Mouse (Mus musculus) heart, embryonic 16.5 days (tissue): ENCODE measurements around the gene Fbxl18. TPM values are rescaled to one million over a fixed set of nuclear protein-coding genes. Genes with fewer than 3 reads are reported as not detected.

Experiments
- ATAC-seq: fragments of 200-750 bp; cut with Nextera tagmentation; replicated peaks from 2 replicates; pipeline ENCODE4 v1.8.0; 2017; ENCODE audit warnings: moderate number of reproducible peaks; ENCODE audit not compliant: insufficient read depth, low FRiP score; ENCODE audit errors: extremely low read depth
- H3K27ac ChIP-seq: fragments of 300-500 bp; sonication (generic); 2 replicates; pipeline ENCODE4 v1.5.1; 2014; ENCODE audit warnings: mild to moderate bottlenecking, low read length, control low read depth, moderate library complexity
- H3K27me3 ChIP-seq: fragments of 300-500 bp; sonication (generic); 2 replicates; pipeline ENCODE4 v1.6.1; 2014; ENCODE audit warnings: low read length, mixed read lengths; ENCODE audit not compliant: control insufficient read depth, insufficient read depth
- H3K36me3 ChIP-seq: fragments of 300-500 bp; sonication (generic); 2 replicates; pipeline ENCODE4 v1.6.1; 2014; ENCODE audit not compliant: control insufficient read depth, insufficient read depth
- H3K4me1 ChIP-seq: fragments of 300-500 bp; sonication (generic); 2 replicates; pipeline ENCODE4 v1.6.1; 2014; ENCODE audit warnings: low read length, mixed read lengths; ENCODE audit not compliant: control insufficient read depth, insufficient read depth
- H3K4me2 ChIP-seq: fragments of 300-500 bp; sonication (generic); 2 replicates; pipeline ENCODE4 v1.6.1; 2014; ENCODE audit warnings: low read depth, mild to moderate bottlenecking, control low read depth, low read length
- H3K4me3 ChIP-seq: fragments of 300-500 bp; sonication (generic); 2 replicates; pipeline ENCODE4 v1.5.1; 2014; ENCODE audit warnings: mild to moderate bottlenecking, control low read depth, low read length
- H3K9ac ChIP-seq: fragments of 300-500 bp; sonication (generic); 2 replicates; pipeline ENCODE4 v1.6.1; 2014; ENCODE audit warnings: low read length, control low read depth
- H3K9me3 ChIP-seq: fragments of 300-500 bp; sonication (generic); replicated peaks from 2 replicates; pipeline ENCODE4 v1.6.1; 2016; ENCODE audit warnings: low read length; ENCODE audit not compliant: control insufficient read depth
- WGBS: fragments of 180-500 bp; shearing (Covaris S2); extraction: QIAGEN DNeasy Blood & Tissue Kit; methylation state at CpG from one replicate; pipeline ENCODE4 v1.1.7; 2014; 5-methylcytosine and 5-hydroxymethylcytosine counted together
- polyA plus RNA-seq: library from polyadenylated mRNA; unstranded; fragments of >200 nt; fragmentation: Nextera tagmentation; extraction: Ambion mirVana; gene quantifications from 2 replicates; pipeline ENCODE4 v1.2.1, GENCODE M21; 2015

The Fbxl18 gene
- polyA plus RNA-seq, 1 experiment from 2014 or later, result 7.5 TPM

DNA sequence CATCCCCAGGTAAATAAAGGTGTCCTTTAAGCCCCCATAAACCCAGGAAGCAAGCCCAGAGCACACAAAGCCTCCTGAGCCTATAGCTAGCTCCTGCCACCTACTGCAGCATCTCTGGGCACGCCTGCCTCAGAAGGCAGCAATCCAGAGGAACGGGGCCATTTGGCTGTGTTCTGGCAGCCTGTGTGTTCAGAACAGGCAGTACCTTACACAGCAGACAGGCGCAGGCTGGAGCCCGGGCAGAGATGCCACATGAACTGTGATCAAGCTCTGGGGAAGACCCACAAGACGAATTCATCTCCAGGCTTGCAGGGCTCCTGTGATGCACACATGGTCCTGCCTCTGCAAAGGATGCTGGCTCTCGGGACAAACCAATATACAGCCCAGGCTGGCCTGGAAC, 15.0 kb downstream of the Fbxl18 start:
- Histone ChIP-seq H3K4me2 (no peak overlapping the region), H3K9ac (no peak overlapping the region), H3K36me3 (peaks cover 12% of the 10 kb centered on the region), H3K27ac (no peak overlapping the region), H3K9me3 (no peaks in the 10 kb centered on the region), H3K27me3 (no peaks in the 10 kb centered on the region), H3K4me3 (no peak overlapping the region), H3K4me1 (peaks cover 14% of the 10 kb centered on the region)
- no peak for ATAC-seq
- 83% methylated on average over 6 of the region's 6 CpGs for WGBS

DNA sequence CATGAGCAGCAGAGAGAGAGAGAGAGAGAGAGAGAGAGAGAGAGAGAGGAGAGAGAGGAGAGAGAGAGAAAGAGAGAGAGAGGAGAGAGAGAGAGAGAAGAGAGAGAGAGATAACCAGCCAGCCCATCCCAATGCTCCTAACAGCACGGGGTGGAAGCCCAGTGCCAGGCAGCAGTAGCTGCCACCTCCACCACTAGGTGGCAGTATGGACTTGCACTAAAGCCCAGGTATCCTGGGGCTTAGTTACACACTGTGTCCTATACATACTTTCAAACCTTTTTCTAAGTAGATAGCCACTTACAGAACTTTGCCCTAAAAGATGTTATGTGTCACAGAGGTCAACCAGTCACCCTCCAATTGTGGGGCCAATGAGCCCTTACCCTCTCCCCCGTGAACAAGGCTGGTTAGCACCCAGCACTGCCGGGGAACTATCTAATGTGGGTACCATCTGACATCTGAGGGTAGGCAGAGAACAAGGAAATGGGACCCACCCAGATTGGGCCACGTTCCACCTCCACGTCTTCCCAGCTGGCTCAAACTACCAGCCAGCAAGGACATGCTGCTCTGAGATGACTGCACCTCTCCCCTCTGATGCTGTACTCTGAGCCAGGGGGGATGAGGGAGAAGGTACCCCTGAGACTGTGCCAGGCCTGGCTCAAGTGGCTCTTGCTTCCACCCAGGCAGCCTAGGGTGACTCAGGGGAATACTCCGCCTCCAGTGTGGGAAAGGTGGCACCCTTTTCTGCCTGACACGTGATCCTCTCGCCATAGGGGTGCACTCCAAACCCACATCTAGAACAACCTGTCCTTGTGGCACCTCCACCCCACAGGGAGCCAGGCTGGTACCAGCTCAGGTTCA, 15.7 kb downstream of the Fbxl18 start:
- H3K27ac ChIP-seq, result no peak overlapping the region
- no peak overlapping the region for H3K4me2 ChIP-seq
- 53% methylated on average over 8 of the region's 8 CpGs for WGBS
- H3K27me3 ChIP-seq, result no peaks in the 10 kb centered on the region
- peak; percentile 54; the same call in 1 of the 2 replicates for ATAC-seq
- H3K36me3 ChIP-seq, result peaks cover 8% of the 10 kb centered on the region; the same call in 1 of the 2 replicates
- no peak overlapping the region for H3K9ac ChIP-seq
- no peaks in the 10 kb centered on the region for H3K9me3 ChIP-seq
- H3K4me3 ChIP-seq, result no peak overlapping the region
- H3K4me1 ChIP-seq, result peaks cover 14% of the 10 kb centered on the region

DNA sequence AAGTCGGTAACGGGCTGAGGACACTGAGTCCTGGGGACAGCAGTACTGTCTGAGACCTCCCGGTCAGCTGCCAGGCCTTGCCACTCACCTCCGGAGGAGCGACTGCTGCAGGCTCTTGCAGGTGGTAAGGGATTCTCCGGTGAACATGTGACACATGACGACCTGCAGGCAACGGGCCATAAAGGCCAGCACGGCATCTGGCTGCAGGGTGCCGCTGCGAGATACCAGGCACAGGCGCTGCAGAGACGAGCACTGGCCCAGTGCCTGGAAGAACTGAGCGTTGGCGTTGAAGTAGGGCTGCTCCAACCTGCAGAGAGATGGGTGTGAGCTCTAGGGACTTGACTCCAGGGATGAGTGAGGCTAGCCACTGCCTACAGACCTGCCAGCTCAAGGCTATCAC, 16.7 kb downstream of the Fbxl18 start:
- Histone ChIP-seq H3K9ac (no peak overlapping the region), H3K4me1 (peaks cover 14% of the 10 kb centered on the region), H3K27me3 (no peaks in the 10 kb centered on the region), H3K36me3 (peaks cover 5% of the 10 kb centered on the region; the same call in 1 of the 2 replicates), H3K27ac (no peak overlapping the region), H3K4me3 (no peak overlapping the region), H3K9me3 (no peaks in the 10 kb centered on the region; the same call in 1 of the 2 replicates), H3K4me2 (no peak overlapping the region)
- WGBS, result 58% methylated on average over 15 of the region's 15 CpGs
- no peak for ATAC-seq

- H3K4me1 ChIP-seq, result peaks cover 14% of the 10 kb centered on the region
- WGBS, result 29% methylated on average over 11 of the region's 11 CpGs
- ATAC-seq, result peak; percentile 53
- H3K4me2 ChIP-seq, result no peak overlapping the region
- H3K9ac ChIP-seq, result no peak overlapping the region
- no peak overlapping the region for H3K27ac ChIP-seq
- no peaks in the 10 kb centered on the region; the same call in 1 of the 2 replicates for H3K9me3 ChIP-seq
- H3K4me3 ChIP-seq, result no peak overlapping the region
- H3K36me3 ChIP-seq, result peaks cover 7% of the 10 kb centered on the region; the same call in 1 of the 2 replicates
- H3K27me3 ChIP-seq, result no peaks in the 10 kb centered on the region
These were observed 17.6 kb downstream of the Fbxl18 start for GRCm38 (mm10) chr5:142877337-142878280.

- Histone ChIP-seq H3K9ac (no peak overlapping the region), H3K4me3 (no peak overlapping the region), H3K36me3 (peaks cover 9% of the 10 kb centered on the region; the same call in 1 of the 2 replicates), H3K4me1 (peaks cover 14% of the 10 kb centered on the region), H3K27ac (no peak overlapping the region), H3K9me3 (no peaks in the 10 kb centered on the region; the same call in 1 of the 2 replicates), H3K4me2 (no peak overlapping the region), H3K27me3 (no peaks in the 10 kb centered on the region)
- ATAC-seq, result no peak
- WGBS, result 85% methylated on average over 5 of the region's 5 CpGs
These were observed 18.3 kb downstream of the Fbxl18 start for GRCm38 (mm10) chr5:142876896-142877295.

DNA sequence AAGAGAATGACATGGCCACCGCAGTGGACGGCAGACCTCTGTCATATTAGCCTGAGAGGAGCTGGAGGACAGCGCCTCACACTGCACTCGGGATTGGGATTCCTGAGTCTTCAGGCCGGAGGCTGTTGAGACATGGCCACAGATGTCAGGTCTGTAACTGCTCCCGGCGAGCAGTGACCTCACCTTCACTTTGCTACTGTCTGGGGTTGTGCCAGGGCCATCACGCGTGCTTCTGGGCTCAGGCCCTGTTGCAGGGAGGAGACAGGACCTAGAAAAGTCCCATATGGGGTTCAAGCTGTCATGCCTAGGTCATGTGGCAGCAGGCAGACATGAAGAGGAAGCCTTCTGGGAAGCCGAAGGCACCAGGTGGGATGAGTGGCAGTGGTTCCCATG, 19.7 kb downstream of the Fbxl18 start:
- Histone ChIP-seq H3K27ac (no peak overlapping the region), H3K4me3 (no peak overlapping the region), H3K9me3 (no peaks in the 10 kb centered on the region; the same call in 1 of the 2 replicates), H3K4me1 (peaks cover 3% of the 10 kb centered on the region), H3K36me3 (peaks cover 13% of the 10 kb centered on the region), H3K27me3 (no peaks in the 10 kb centered on the region), H3K9ac (no peak overlapping the region), H3K4me2 (no peak overlapping the region)
- ATAC-seq, result no peak
- 85% methylated on average over 10 of the region's 10 CpGs for WGBS

DNA sequence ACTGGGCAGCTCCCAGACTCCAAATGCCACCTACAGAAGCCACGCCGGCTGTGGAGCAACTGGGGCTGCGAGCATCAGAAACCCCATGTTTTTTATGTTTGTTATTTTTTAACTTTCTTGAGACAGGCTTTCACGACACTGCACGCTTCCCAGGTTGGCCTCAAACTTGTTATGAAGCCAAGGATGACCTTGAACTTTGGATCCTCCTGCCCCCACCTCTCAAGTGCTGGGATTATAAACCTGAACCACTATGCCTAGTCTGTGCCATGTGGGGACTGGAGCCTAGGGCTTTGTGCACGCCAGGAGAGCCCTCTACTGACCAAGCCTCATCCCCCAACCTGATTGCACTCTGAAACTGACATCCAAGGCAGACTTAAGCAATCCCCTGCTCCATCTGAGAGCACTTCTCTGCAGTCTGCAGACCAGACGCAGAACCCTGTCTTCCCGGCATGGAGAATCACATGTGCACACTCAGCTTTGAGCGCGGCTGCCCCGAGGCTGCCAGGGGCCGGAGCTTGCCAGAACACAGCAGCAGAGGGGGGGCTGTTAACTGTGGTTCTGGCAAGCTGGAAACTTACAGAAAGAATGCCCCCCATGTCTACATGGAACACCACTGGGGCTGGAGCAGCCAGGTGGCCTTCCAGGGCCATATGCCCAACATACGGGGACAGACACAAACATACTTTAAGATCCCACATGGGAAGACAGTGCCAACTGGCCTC, 20.3 kb downstream of the Fbxl18 start:
- no peak overlapping the region for H3K9ac ChIP-seq
- ATAC-seq, result no peak
- 88% methylated on average over 13 of the region's 13 CpGs for WGBS
- no peak overlapping the region for H3K4me3 ChIP-seq
- no peak overlapping the region for H3K27ac ChIP-seq
- peaks cover 13% of the 10 kb centered on the region for H3K36me3 ChIP-seq
- H3K27me3 ChIP-seq, result no peaks in the 10 kb centered on the region
- peaks cover 3% of the 10 kb centered on the region for H3K4me1 ChIP-seq
- H3K4me2 ChIP-seq, result no peak overlapping the region
- H3K9me3 ChIP-seq, result no peaks in the 10 kb centered on the region; the same call in 1 of the 2 replicates

DNA sequence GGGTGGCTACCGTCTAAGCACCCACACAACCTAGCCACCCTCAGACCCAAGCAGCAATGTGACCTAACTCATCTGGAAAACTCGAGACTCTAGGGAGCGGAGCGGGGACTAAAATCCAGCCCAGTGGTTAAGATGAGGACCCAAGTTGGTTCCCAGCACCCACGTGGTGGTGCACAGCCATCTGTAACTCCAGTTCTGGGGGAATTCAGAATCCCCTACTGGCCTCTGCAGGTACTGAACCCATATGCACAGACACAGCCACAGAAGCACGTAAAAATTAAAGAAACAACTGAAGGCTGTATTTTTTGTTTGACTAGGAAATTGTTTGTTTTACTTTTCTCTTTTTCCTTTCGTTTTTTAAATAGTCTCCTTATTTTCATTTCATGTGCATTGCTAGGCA, 21.5 kb downstream of the Fbxl18 start:
- Histone ChIP-seq H3K9me3 (no peaks in the 10 kb centered on the region; the same call in 1 of the 2 replicates), H3K27ac (no peak overlapping the region), H3K4me2 (no peak overlapping the region), H3K4me1 (peaks cover 3% of the 10 kb centered on the region), H3K4me3 (no peak overlapping the region), H3K36me3 (peaks cover 13% of the 10 kb centered on the region), H3K27me3 (no peaks in the 10 kb centered on the region), H3K9ac (no peak overlapping the region)
- 94% methylated on average over 7 of the region's 7 CpGs for WGBS
- ATAC-seq, result no peak
